Mouse (Mus musculus) adrenal gland, adult 2 months (tissue): ENCODE results near the gene Trappc10. TPM values are rescaled to one million over a fixed set of nuclear protein-coding genes. Genes with fewer than 3 reads are reported as not detected.

Experiments used
- DNase-seq: peaks from one replicate; pipeline ENCODE4 v3.0.0; 2021
- long read RNA-seq: library from polyadenylated mRNA; stranded (forward); transcript quantifications from one replicate; pipeline ENCODE4 v2.0.0, GENCODE M21; 2021
- polyA plus RNA-seq: library from polyadenylated mRNA; depleted of rRNA; stranded (reverse); fragments of >200 nt; gene quantifications from 2 replicates; pipeline ENCODE4 v1.2.3, GENCODE M21; 2012; rRNA removed
- total RNA-seq, 2 experiments: library from RNA; stranded (reverse); gene quantifications; 2 replicates each; pipeline ENCODE4 v1.2.3; 2021

Trappc10 gene
- total RNA-seq (10 to 100 TPM; 50.7 to 51.2 TPM), polyA plus RNA-seq (47.3 and 62.8 TPM in 2 replicates)
- long read RNA-seq, full-length matches to known transcripts, result 2 of 5 reads
- long read RNA-seq, partial matches to known transcripts, result 1 of 5 reads
- long read RNA-seq, other reads (novel, unspliced or antisense), result 2 of 5 reads

DNA sequence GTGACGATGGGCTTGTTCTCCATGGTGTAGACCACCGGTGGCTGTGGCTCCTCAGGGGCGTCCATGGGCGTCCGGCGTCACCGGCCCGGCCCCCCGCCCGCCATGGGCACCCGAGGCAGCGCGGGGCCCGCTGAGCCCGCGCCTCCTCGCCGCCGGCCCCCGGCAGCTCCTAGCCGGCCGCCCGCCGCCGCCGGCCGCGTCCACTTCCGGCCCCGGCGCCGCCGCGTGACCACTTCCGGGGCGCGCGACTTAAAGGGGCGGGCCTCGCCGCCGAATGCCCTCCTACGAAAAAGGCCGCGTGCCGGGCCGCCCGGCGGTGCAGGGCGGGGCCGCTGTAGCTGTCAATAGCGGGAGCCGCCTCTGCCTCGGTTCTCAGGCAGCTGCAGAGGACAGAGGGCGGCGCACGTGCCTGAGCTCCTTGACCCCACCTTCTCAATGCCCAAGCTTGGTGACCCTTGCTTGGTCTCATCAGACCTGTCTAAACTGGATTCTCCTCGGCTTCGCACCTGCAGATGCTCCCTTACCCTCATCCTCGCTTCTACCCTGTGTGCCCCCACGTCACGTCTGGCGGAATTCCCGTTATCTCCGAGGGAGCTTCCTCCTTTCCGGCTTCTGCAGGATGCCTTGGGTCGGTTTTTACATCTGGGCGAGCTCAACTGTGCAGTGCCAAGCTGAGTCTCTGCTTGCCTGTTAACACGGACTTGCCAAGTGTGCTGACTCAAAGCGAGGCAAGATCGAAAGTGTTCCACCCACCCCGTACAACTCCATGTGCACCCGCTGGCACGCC lies at the start of gene Trappc10:
Gene Trappc10 (minus strand): TSS at position 204 of the 787 bp plus-strand sequence.
- peak; percentile 94 for DNase-seq

DNA sequence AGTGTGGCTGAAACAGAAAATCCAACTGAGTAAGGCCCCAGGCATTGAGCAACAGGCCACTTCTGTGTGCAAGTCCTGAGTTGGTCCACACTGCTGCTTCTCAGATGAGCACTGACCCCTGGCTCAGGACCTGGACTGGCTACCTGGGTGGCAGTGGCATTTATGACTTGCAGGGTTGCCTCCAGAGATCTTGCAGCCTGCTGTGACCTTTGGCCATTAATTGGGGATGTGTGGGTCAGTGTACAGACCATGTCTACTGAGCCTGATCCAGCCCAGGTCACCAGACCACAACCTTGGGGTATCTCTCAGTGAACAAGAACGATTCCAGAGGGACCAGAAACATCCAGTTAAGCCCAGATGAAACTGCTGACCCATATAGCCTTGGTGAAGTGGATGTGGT lies 49.1 kb upstream of the Trappc10 start:
- no peak for DNase-seq

DNA sequence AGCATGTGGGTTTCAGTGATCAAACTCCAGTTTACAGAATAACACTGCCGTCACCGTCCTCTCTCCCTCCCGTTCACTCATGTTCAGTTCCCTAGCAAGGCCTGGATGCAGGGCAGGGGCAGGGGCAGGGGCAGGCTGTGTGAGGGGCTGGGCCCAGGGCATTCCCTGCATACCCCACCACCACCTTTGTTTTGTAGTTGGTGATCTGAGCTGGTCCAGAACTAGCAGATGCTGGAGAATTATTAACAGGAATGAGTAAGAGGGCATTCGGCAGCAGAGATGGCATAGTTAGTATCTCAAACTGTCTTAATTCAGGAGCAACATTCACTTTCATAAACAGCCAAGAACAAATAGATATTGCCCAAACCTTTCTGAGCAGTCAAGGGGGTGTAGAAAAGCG lies 47.9 kb upstream of the Trappc10 start:
- no peak for DNase-seq

DNA sequence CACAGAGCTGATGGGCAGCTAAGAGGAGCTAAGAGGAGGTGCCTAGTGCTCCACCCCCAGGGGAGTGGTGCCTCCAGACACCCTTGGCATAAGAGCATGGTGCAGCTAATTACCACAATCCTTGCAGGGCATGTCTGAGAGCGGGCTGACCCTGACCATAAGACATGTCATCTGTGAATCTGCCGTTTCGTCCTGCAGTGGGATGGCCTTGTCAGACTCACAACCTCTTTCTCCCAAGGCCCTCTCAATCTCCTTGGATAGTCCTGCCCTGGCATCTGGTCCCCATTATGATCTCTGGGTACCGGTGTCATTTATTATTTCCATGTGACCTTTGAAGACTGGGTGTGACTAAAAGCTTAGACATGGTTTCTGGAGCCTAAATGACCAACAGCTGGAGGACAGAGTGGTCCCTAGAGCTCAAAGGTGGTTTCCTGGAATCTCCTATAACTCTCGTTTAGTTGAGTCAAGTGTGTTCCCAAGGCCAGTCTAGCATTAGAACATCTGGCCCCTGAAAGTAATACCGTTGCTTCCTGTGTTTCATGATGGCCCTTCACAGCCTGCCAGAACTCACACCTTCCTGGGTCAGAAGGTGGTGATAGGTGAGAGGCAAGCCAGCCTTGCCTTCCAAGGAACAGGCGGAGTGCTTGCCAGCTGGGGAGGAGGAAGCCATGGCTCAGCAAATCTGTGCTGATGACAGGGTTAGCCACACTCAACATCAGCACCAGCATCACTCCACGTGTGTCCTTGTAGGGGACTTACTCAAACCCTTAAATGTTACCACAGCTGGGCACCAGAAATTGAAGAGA lies 46.5 kb upstream of the Trappc10 start:
- peak; percentile 74 for DNase-seq

DNA sequence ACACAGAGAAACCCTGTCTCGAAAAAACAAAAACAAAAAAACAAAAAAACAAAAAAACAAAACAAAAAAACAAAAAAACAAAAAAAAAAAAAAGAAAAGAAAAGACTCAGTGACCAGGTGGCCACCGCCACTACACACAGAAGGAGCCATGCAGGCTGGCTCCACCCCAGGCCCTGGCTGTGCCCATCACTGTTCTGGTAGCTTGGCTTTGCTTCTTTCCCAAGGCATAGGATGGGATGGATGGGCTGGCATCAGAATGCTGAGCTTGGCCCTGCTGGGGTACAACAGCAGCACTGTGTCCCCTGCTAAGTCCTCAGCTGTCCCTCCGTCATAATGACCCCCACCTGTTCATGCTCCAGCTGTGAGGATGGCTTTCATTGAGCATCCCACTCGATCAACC lies 44.5 kb upstream of the Trappc10 start:
- DNase-seq, result no peak

DNA sequence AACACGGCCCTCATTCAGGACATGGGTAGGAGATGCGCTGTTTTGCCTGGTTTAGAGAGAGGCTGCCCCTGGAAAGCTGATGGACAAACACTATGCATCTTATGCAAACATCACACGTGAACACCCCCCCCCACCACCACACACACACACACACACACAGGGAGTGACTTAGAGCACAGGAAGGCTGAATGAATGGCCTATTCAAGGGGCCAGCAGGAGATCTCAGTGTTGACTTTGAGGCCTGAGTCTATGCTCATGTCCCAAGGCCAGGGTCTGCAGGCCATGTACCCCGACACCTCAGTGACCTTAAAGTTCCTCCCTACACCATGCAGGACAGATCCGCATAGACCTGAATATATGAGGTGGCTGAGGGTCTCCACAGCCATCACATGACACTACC lies 43.7 kb upstream of the Trappc10 start:
- no peak for DNase-seq

DNA sequence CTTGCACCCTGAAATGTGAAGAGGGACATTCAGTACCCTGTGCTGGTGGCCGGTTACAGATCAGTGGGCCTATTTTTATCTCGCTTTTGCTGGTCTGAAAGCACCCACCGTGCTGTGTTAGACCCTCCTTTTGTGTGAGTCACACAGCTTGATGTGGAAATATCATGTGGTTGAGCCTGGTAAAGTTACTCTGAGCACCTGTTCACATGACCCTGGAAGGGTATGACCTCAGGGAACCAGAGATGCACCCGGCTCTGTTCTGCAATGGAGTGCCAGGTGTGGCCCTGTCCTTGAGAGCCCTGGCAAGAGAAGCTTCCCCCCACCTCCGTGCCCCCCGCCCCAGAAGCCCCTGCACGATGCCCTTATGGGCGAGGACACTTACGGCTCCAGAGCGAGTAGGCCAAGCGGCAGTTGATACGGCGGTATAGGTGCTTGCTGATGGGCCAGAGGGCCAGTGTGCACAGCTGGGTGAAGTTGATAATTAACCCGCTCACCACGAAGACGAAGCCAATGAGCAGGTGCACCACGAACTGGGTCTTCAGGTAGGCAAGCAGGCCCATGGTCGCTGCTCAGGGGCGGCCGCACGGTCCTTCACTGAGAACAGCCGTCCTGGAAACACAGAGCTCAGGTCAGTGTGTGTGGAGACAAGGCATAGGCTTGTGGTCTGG lies 43.2 kb upstream of the Trappc10 start:
- DNase-seq, result no peak

DNA sequence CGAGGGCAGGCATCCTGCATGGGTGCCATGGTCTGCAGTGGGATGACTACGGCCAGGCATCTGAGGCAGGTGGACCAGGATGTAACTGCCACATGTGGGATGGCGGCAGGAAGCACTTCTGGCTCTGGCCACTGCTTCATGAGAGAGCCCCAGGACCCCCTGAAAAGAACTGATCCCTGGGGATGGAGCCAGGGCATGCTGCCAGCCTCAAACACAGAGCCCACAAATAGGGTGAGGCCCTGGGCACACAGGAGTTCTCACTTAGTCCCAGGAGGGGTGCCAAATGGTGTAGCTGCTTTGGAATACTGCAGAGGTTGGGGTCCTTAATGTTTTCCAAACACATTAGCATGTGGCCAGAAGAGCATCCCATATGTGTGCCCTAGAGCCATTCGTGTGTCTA lies 41.5 kb upstream of the Trappc10 start:
- DNase-seq, result no peak

DNA sequence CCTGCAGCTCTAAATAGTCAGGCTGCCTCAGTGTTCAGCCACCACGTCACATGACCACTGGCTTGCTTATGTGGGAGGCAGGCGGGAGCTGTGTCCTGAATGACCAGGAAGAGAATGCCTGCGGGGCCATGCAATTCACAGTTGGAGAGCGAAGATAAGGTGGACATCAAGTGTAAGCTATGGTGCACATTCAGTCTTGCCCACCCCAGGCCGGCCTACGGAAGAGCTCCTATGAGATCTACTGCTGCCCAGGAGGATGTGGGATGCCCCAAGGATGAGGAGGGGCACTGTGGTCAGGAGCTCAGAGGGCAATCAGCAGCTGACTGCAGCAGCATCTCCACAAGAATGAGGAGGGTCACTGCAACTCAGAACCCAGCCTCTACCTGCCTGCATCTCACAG lies 41.0 kb upstream of the Trappc10 start:
- no peak for DNase-seq

DNA sequence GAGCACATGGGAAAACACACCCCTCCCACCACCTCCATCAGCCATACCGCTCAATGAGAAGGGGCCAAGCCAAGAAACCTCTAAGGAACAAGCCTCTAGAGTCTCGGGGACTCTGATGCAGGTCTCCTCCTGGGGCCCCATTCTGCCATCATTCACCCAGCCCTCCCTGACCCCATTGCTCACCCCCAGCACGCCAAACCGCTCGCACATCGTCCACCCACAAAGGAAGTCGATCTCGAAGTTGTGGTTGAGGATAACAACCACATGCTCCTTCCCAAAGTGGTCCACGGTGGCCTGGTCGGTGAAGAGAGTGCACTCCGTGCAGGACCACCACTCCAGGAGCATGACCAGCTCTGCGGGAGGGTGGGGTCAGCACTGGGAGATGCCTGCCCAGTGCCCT lies 40.4 kb upstream of the Trappc10 start:
- DNase-seq, result no peak

DNA sequence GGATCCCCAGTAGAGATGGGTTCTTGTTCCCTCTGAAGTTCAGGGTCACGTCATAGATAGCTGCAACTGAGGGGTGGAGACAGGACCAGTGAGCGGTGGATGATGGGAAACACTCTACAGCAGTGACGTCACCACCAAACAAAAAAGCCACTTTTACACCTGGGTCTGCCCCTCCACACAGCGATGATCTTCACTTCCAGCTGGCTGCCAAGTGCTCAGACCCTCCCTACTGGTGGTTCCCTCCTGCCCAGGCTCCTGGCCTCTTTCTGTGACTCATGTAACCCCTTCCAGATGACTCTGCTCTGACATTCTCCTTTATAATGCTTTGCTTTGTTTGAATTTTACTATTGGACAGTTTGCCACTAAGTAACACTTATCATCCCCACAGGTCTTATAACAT lies 38.0 kb upstream of the Trappc10 start:
- DNase-seq, result peak; percentile 66

DNA sequence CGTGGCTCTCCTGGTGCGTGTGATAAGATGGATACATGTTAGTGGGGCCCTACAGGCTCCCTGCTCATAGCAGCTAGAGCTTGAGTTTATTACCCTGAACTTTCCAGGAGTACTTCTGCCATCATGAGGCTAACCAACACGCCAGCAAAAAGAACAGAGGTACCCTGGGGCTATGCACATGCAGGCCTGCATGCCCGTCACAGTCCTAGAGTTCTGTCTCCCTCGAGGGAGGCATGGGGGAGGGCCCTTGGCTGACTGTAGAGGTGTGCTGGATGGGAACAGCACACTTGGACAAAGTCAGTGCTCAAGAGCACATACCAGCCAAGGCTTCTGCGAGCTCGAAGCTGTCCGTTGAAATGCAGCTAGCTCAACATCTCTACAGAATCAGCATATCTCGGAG lies 36.0 kb upstream of the Trappc10 start:
- no peak for DNase-seq

DNA sequence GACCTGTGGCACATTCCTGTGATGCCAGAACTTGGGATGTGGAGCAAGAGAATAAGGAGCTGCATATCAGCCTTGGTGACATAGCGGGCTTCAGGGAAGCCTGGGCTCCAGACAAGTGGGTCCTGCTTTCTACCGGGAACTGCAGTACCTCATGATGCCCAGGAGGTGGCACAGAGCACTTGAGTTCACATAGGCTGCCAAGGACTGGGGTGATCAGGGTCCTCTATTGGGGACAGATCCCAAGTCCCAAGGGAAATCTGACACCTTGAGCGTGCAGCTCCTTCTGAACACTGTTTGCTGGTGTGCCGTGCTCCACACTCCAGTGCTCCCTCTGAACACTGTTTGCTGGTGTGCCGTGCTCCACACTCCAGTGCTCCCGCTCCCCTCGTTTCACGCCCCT lies 34.8 kb upstream of the Trappc10 start:
- peak; percentile 49 for DNase-seq

DNA sequence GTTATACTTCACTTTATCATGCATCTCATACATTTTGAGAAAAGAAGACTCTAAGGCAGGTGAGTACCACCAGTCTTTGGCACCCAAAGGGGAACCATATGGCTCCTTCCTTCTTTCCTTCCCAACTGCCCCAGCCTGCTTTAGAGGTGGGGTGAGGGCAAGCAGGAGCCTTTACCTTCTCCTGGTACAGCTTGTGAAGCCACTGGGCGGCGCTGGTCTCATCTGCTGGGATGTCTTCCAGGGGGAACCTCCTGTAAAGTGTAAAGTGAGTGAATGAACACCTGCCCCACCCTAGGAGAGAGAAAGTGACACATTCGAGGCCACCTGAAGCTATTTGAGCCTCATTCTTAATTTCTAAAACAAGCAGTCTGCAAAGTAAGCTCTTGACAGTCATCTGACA lies 33.4 kb upstream of the Trappc10 start:
- no peak for DNase-seq

DNA sequence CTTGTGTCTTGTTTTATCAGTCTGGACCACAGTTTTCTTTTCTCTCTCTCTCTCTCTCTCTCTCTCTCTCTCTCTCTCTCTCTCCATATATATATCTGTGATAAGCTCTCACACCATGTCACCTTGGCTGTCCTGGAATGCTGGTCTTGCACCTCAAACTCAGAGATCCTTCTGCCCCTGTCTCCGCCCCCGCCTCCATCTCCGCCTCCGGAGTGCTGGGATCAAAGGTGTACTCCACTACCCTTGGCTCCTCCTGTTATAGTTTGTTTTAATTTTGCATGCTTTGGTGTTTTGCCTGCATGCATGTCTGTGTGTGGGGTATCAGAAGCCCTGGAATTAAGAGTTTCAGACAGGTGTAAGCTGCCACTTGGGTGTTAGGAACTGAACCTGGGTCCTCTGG lies 31.8 kb upstream of the Trappc10 start:
- no peak for DNase-seq

DNA sequence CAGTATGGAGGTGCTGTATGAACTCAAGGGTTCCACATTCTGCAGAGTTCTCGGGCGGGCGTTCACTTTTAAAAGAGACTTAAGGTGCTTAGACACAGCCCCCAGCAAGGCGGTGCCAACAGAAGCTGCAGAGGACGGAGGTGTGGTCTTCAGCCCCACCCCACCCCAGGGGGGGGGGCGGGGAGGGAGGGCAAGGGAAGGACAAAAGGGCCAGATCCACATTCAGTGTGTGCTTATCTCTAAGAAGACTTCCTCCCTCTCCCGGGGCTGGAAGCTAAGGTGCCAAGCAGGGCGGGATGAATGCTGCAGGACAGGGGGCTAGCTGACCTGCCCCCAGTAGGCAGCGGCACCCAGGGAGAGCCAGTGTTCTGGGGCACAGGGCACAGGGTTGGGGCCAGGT lies 28.5 kb upstream of the Trappc10 start:
- no peak for DNase-seq

DNA sequence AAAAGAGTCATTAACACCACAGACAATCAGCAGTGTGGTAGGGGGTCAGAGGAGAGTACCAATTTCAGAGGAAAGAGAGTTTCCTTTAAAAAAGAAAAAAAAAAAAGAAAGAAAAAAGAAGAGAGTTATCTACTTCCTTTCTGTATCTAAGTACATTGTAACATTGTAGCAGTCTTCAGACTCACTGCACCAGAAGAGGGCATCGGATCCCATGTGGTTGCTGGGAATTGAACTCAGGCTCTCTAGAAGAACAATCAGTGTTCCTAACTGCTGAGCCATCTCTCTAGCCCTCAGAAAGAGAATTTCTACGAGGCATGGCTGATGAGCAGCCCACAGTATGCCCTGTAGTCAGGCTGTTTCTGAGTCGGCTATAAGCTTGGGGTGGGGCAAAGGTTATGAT lies 21.4 kb upstream of the Trappc10 start:
- no peak for DNase-seq

DNA sequence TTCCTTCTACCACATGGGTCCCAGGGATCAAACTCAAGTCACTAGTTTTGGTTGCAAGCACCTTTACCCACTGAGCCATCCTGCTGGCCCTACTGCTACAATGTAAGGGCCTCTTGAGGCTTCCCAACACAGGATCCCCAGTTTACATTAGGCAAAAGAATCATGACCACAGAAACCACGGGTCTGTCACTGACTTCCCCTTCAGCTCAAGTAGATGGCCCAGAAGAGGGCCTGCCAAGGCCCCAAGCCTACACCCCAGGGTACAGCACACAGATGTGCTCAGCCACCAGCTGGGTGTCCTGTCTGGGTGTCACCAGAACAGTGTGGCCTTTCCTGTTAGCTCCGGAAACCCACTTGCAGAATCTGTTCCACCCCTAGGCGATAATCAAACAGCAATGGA lies 20.3 kb upstream of the Trappc10 start:
- DNase-seq, result no peak

DNA sequence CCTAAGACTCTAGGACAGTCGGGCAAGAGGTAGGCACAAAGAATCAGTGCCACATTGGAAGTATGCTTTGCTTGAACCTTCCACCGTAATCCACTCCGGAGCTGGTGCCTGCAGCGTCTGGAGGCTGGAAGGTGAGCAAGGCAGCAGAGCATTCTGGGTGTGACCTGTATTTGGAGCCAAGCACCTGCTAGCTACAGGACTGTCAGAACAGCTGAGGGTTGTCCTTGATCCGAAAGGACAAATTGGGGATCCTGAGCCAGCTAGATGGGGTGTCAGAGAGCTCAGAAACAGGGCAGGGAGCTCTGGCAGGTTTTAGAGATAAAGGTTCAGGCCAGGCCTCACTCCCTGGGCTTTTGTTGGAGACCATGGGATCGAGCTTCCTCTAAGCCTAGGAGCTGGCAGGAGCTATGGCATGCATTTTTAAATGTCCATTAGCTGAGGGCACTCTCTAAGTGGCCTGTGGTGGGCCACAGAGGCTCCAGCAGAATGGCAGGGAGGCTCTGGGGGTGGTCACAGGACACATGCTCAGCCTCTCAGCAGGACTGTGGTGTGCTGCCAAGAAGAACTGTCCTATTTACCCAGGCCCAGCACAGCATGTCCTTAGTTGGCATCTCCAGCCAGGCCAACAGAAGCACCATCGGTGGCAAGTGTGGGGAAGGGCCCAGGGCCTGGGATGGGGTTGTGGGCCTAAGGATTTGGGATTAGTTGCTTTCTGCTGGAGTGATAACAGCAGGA lies 16.6 kb upstream of the Trappc10 start:
- DNase-seq, result no peak

DNA sequence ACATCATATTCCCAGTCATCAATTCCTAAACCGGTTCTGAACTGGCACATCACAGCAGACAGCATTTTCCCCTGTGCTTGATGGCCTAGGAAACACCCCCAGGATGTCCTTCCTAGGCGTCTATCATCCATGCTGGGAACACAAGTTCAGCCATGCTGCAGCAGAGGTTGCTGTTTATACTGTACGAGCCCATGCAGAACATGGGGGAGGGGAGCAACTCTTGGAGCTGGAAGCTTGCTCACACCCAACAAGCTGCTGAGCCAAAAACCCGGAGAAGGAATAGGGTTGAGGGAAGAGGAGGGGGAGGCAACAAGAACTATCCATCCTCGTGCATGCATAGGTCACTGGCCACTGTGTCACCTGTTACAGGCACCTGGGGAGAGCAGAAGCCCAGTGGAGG lies 15.9 kb upstream of the Trappc10 start:
- DNase-seq, result no peak

DNA sequence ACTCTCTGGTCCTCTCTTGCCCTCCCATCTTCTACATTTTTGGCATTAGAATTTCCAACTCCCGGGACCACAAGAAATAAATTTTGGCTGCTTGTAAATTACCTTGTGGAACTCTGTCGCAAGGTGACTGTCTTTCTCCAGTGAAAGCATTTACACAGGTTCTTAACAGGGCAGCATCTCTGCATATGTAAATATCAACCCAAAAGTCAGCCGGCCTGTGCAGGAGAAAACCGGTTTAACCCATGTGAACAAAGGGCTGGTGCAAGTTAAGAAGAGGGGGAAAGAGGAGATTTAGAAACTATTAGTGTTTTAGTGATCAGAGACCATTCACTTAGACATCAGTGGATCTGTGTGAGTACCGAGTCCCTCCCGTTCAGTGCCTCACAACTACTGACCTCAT lies 15.3 kb upstream of the Trappc10 start:
- DNase-seq, result no peak

DNA sequence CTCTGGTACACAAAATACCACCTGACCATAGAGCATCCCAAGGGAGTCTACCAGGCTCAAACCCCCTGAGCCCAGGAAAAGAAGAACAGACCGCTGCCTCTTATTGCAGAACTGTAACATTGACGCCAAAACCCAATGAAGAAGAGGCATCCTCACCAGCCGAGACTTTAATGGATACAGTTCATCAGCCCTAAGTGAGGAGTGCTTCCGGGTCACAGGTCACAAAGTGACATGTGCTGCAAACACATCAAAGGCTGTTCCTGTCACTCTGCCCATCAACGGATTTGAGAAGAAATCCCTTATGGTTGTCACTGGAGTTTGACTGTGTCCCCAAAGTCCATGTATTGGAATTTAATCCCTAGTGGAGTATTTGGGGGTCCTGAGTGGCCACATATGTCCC lies 14.8 kb upstream of the Trappc10 start:
- DNase-seq, result no peak
